In genomic region chr17:69256441-69256840, GRCm38 (mm10) we compare ENCODE assay signal across 8 mouse cellular contexts.
DNase-seq lines count a peak whose midpoint lies in the region; ATAC-seq and TF ChIP-seq lines count a peak whose summit lies in the region.

No protein-coding gene starts in this region.

- H3K4me1 ChIP-seq in embryonic facial prominence, embryonic 11.5 days (ENCODE audit: control insufficient read depth, insufficient read depth, low read length) = no peaks in the 10 kb centered on the region
- no peaks in the 10 kb centered on the region for H3K4me1 ChIP-seq in liver, postnatal 0 days (ENCODE audit: insufficient read depth)
- no peaks in the 10 kb centered on the region for H3K4me1 ChIP-seq in thymus, adult 2 months (replicated peaks; ENCODE audit: control insufficient read depth, insufficient read depth, low read length)

- 41% methylated on average over 9 of the region's 9 CpGs for WGBS in embryonic facial prominence, embryonic 11.5 days
- 36% methylated on average over 9 of the region's 9 CpGs for WGBS in liver, postnatal 0 days (ENCODE audit: insufficient replicate concordance)
- 38% methylated on average over 9 of the region's 9 CpGs for WGBS in thymus, adult 2 months

- ATAC-seq in embryonic facial prominence, embryonic 11.5 days (replicated peaks; ENCODE audit: insufficient number of reproducible peaks, low FRiP score, low TSS enrichment, low read depth) = no peak
- no peak for ATAC-seq in liver, postnatal 0 days

- H3K27ac ChIP-seq in embryonic facial prominence, embryonic 11.5 days (replicated peaks; ENCODE audit: low read depth, low read length) = no peak overlapping the region
- no peak overlapping the region for H3K27ac ChIP-seq in liver, postnatal 0 days (ENCODE audit: low read depth)
- no peak overlapping the region for H3K27ac ChIP-seq in thymus, adult 2 months (ENCODE audit: control insufficient read depth, insufficient read depth, low read length)

- H3K9me3 ChIP-seq in embryonic facial prominence, embryonic 11.5 days (replicated peaks; ENCODE audit: control insufficient read depth, low read length) = no peaks in the 10 kb centered on the region
- no peaks in the 10 kb centered on the region for H3K9me3 ChIP-seq in liver, postnatal 0 days (ENCODE audit: low read length)

- no peak overlapping the region for H3K9ac ChIP-seq in embryonic facial prominence, embryonic 11.5 days (replicated peaks; ENCODE audit: low read length)
- H3K9ac ChIP-seq in liver, postnatal 0 days (replicated peaks) = no peak overlapping the region

- H3K27me3 ChIP-seq in embryonic facial prominence, embryonic 11.5 days (ENCODE audit: control insufficient read depth, insufficient read depth, low read length) = no peaks in the 10 kb centered on the region
- H3K27me3 ChIP-seq in liver, postnatal 0 days (ENCODE audit: insufficient read depth, low read length) = no peaks in the 10 kb centered on the region
- no peaks in the 10 kb centered on the region for H3K27me3 ChIP-seq in thymus, adult 2 months (ENCODE audit: control insufficient read depth, insufficient read depth, low read length)

- no peak overlapping the region for H3K4me3 ChIP-seq in embryonic facial prominence, embryonic 11.5 days (ENCODE audit: low read depth, low read length)
- H3K4me3 ChIP-seq in liver, postnatal 0 days (ENCODE audit: low read depth, low read length) = no peak overlapping the region
- no peak overlapping the region for H3K4me3 ChIP-seq in thymus, adult 2 months (ENCODE audit: control insufficient read depth, insufficient read depth, low read length)

- H3K4me2 ChIP-seq in embryonic facial prominence, embryonic 11.5 days (ENCODE audit: low read depth, low read length) = no peak overlapping the region
- no peak overlapping the region for H3K4me2 ChIP-seq in liver, postnatal 0 days (ENCODE audit: low read depth, low read length)

- peak; percentile 35 for TF ChIP-seq CTCF in liver, postnatal 0 days (IDR thresholded peaks at IDR 0.05; ENCODE audit: low read depth)
- no peak for TF ChIP-seq CTCF in thymus, adult 2 months (IDR thresholded peaks at IDR 0.05; ENCODE audit: borderline replicate concordance, control insufficient read depth, extremely low read depth, insufficient read depth, low read length, poor library complexity)

- no peaks in the 10 kb centered on the region for H3K36me3 ChIP-seq in embryonic facial prominence, embryonic 11.5 days (replicated peaks; ENCODE audit: control insufficient read depth, insufficient read depth, low read depth, low read length)
- no peaks in the 10 kb centered on the region for H3K36me3 ChIP-seq in liver, postnatal 0 days (replicated peaks; ENCODE audit: insufficient read depth, low read length)
- H3K36me3 ChIP-seq in thymus, adult 2 months (ENCODE audit: control insufficient read depth, insufficient read depth, low read length) = no peaks in the 10 kb centered on the region

- no peak for TF ChIP-seq EP300 in liver, postnatal 0 days (IDR thresholded peaks at IDR 0.05; ENCODE audit: low read depth)

- TF ChIP-seq POLR2A in thymus, adult 2 months (IDR thresholded peaks at IDR 0.05; ENCODE audit: control insufficient read depth, extremely low read depth, insufficient read depth, low read length, poor library complexity) = no peak

- peak; percentile 28 for DNase-seq in kidney, postnatal 10 days
- no peak for DNase-seq in kidney, adult 9 months
- DNase-seq in ZHBTc4 (ENCODE audit: low read depth, low spot score) = peak; percentile 35
- peak; percentile 56 for DNase-seq in embryonic facial prominence, embryonic 11.5 days (ENCODE audit: low spot score)
- no peak for DNase-seq in liver, postnatal 0 days
- DNase-seq in testis, postnatal 14 days (ENCODE audit: low spot score) = no peak
- DNase-seq in thymus, adult 2 months = no peak
- no peak for DNase-seq in thymus, adult 18-20 months

Comparison
In these comparisons a context has a peak if more than half of its experiments do, and no peak if none do; other contexts are left out.
1. DNase-seq: peak in kidney, postnatal 10 days (single experiment), ZHBTc4 (single experiment) and embryonic facial prominence, embryonic 11.5 days (single experiment); none in kidney, adult 9 months (single experiment), liver, postnatal 0 days (single experiment), testis, postnatal 14 days (single experiment), thymus, adult 2 months (single experiment) and thymus, adult 18-20 months (0 of 2).